Mouse (Mus musculus) hindbrain, embryonic 16.5 days (tissue): ENCODE measurements around the gene Sipa1l2. TPM values are rescaled to one million over a fixed set of nuclear protein-coding genes. Genes with fewer than 3 reads are reported as not detected.

Source experiments
- ATAC-seq: fragments of 200-750 bp; cut with Nextera tagmentation; 2 replicates; pipeline ENCODE4 v1.8.0; 2017; ENCODE audit warnings: moderate TSS enrichment, moderate library complexity
- H3K27ac ChIP-seq: fragments of 300-500 bp; sonication (generic); 2 replicates; pipeline ENCODE4 v1.5.1; 2014; ENCODE audit warnings: low read depth, mild to moderate bottlenecking, control low read depth, low read length, moderate library complexity
- H3K27me3 ChIP-seq: fragments of 300-500 bp; sonication (generic); replicated peaks from 2 replicates; pipeline ENCODE4 v1.6.1; 2014; ENCODE audit warnings: low read length; ENCODE audit not compliant: control insufficient read depth, insufficient read depth
- H3K36me3 ChIP-seq: fragments of 300-500 bp; sonication (generic); 2 replicates; pipeline ENCODE4 v1.6.1; 2014; ENCODE audit warnings: mild to moderate bottlenecking, low read length, moderate library complexity, mixed read lengths; ENCODE audit not compliant: control insufficient read depth, insufficient read depth
- H3K4me1 ChIP-seq: fragments of 300-500 bp; sonication (generic); 2 replicates; pipeline ENCODE4 v1.6.1; 2014; ENCODE audit warnings: low read depth, low read length; ENCODE audit not compliant: control insufficient read depth, insufficient read depth
- H3K4me2 ChIP-seq: fragments of 300-500 bp; sonication (generic); 2 replicates; pipeline ENCODE4 v1.6.1; 2014; ENCODE audit warnings: mild to moderate bottlenecking, low read length, control low read depth, moderate library complexity
- H3K4me3 ChIP-seq: fragments of 300-500 bp; sonication (generic); 2 replicates; pipeline ENCODE4 v1.5.1; 2014; ENCODE audit warnings: mild to moderate bottlenecking, low read length, control low read depth, moderate library complexity
- H3K9ac ChIP-seq: fragments of 300-500 bp; sonication (generic); 2 replicates; pipeline ENCODE4 v1.6.1; 2014; ENCODE audit warnings: low read depth, mild to moderate bottlenecking, control low read depth, low read length, moderate library complexity
- H3K9me3 ChIP-seq: fragments of 300-500 bp; sonication (generic); 2 replicates; pipeline ENCODE4 v1.6.1; 2014; ENCODE audit warnings: mild to moderate bottlenecking, low read length, moderate library complexity; ENCODE audit not compliant: control insufficient read depth
- WGBS: fragments of 180-500 bp; shearing (Covaris S2); extraction: QIAGEN DNeasy Blood & Tissue Kit; methylation state at CpG from one replicate; pipeline ENCODE4 v1.1.7; 2014; 5-methylcytosine and 5-hydroxymethylcytosine counted together
- polyA plus RNA-seq: library from polyadenylated mRNA; unstranded; fragments of >200 nt; fragmentation: Nextera tagmentation; extraction: Ambion mirVana; gene quantifications from 2 replicates; pipeline ENCODE4 v1.2.1, GENCODE M21; 2015

Gene Sipa1l2
- polyA plus RNA-seq, 1 experiment from 2014 or later, result 15.9 TPM

DNA sequence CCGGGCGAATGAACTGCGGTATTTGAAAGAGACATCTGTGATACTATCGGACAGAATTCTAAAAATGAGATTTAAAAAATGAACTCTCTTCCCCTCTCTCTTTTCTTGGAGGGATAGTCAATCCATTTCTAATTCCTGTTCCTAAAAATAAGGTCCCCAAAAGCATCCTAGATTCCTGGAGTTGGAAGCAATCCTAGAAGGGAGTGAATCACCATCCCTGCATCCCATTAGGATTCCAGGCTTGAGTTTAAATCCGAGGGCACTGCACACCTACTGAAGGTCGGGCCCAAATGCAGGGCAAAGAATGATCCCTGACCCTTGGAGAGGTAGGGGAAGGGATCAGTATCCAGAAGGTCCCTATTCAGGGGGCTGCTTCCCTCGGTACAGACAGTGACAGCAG is 17.0 kb upstream of the Sipa1l2 start:
- Histone ChIP-seq H3K27ac (no peak overlapping the region), H3K4me1 (peaks cover 3% of the 10 kb centered on the region; the same call in 1 of the 2 replicates), H3K4me2 (no peak overlapping the region), H3K9ac (no peak overlapping the region), H3K4me3 (no peak overlapping the region), H3K27me3 (no peaks in the 10 kb centered on the region), H3K36me3 (no peaks in the 10 kb centered on the region), H3K9me3 (no peaks in the 10 kb centered on the region)
- no peak for ATAC-seq
- WGBS, result 85% methylated on average over 7 of the region's 7 CpGs

DNA sequence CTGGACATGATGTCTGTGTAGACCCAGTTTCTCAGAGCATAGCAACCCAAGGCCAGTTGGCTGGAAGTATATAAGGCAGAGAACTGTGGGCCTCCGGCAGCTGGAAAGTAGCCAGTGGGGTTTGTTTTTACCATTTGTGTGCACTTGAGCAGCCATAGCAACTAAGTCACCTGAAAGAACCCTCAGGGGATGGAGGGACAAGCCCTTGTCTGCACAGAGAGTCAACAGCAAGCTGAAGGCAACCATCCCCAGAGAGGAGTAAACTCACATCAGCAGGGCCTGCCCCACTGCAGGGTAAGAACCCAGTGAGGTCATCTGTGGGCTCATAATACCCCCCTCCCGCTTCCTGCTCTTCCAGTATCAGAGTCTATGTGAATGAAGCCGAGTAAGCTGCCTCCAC is 14.7 kb upstream of the Sipa1l2 start:
- H3K27ac ChIP-seq, result no peak overlapping the region
- H3K36me3 ChIP-seq, result no peaks in the 10 kb centered on the region
- H3K4me2 ChIP-seq, result no peak overlapping the region
- no peaks in the 10 kb centered on the region for H3K27me3 ChIP-seq
- WGBS, result 67% methylated on average over 3 of the region's 3 CpGs
- no peak overlapping the region for H3K9ac ChIP-seq
- H3K9me3 ChIP-seq, result no peaks in the 10 kb centered on the region
- H3K4me3 ChIP-seq, result no peak overlapping the region
- H3K4me1 ChIP-seq, result no peaks in the 10 kb centered on the region
- no peak for ATAC-seq

DNA sequence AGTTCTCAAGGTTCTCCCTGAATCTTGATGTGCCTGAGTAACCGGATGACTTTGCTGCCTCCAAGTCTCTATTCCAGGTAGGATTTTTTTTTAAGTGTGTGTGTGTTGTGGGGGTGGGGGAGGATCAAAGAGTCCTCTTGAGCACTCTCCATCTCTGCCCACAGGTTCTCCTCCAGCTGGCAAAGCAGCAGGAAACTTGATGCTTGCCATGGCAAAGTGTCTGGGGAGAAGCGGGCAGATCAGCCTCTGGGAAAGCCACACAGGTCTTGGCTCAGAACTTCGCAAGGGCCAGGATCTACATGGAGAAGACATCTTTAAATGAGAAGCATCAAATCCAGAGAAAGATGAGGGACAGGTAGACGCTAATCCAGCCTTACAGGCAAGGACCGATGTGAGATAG is 10.8 kb upstream of the Sipa1l2 start:
- Histone ChIP-seq H3K36me3 (no peaks in the 10 kb centered on the region), H3K4me1 (no peaks in the 10 kb centered on the region), H3K27ac (no peak overlapping the region), H3K9me3 (0 out of 2 replicates have a peak, but pooled peaks cover 2% of the 10 kb centered on the region), H3K4me3 (no peak overlapping the region), H3K4me2 (no peak overlapping the region), H3K27me3 (no peaks in the 10 kb centered on the region), H3K9ac (no peak overlapping the region)
- no peak for ATAC-seq
- 95% methylated on average over 5 of the region's 5 CpGs for WGBS

DNA sequence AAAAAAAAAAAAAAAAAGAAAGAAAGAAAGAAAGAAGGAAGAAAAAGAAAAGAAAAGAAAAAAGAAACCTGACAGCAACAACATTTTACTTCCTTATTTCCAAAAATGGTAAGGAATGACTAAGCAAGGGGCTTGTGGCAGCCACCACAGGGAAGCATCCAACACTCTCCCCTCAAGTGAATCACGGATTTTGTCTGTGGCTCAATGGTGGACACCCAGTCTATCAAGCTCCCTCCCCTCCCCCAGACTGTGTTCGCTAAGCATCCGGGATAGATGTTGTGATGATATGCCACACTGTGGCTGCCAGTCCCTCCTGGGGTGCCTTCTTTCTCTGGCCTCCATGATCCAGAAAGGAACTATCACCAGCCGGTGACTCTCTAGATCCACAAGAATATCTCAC is 6.5 kb upstream of the Sipa1l2 start:
- H3K9ac ChIP-seq, result no peak overlapping the region
- ATAC-seq, result no peak
- no peaks in the 10 kb centered on the region for H3K36me3 ChIP-seq
- no peaks in the 10 kb centered on the region for H3K27me3 ChIP-seq
- no peak overlapping the region for H3K27ac ChIP-seq
- H3K9me3 ChIP-seq, result 0 out of 2 replicates have a peak, but pooled peaks cover 2% of the 10 kb centered on the region
- no peak overlapping the region for H3K4me3 ChIP-seq
- 62% methylated on average over 4 of the region's 4 CpGs for WGBS
- no peak overlapping the region for H3K4me2 ChIP-seq
- H3K4me1 ChIP-seq, result no peaks in the 10 kb centered on the region

DNA sequence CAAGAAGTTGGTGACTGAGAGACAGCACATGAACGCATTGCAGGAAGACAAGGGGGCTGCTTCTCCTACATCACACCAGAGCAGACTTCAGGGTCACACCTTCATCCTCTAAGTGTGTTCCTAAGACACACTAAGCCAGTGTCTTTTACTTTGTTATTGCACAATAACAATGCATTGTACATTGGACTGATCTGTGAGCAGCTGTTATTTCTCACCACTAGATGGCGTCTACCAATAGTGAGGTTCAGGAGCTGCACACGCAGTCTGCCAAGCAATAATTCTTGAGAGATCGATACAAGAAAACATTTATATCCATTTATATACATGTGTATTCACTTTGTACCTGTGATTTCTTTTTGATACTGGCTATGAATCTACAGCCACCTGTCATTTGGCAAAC is 4.7 kb upstream of the Sipa1l2 start:
- WGBS, result 21% methylated on average over 4 of the region's 4 CpGs
- H3K4me1 ChIP-seq, result peaks cover 4% of the 10 kb centered on the region; the same call in 1 of the 2 replicates
- H3K4me3 ChIP-seq, result no peak overlapping the region
- no peak for ATAC-seq
- no peak overlapping the region for H3K4me2 ChIP-seq
- no peak overlapping the region for H3K9ac ChIP-seq
- H3K27me3 ChIP-seq, result no peaks in the 10 kb centered on the region
- no peak overlapping the region for H3K27ac ChIP-seq
- H3K9me3 ChIP-seq, result 0 out of 2 replicates have a peak, but pooled peaks cover 2% of the 10 kb centered on the region
- no peaks in the 10 kb centered on the region for H3K36me3 ChIP-seq

DNA sequence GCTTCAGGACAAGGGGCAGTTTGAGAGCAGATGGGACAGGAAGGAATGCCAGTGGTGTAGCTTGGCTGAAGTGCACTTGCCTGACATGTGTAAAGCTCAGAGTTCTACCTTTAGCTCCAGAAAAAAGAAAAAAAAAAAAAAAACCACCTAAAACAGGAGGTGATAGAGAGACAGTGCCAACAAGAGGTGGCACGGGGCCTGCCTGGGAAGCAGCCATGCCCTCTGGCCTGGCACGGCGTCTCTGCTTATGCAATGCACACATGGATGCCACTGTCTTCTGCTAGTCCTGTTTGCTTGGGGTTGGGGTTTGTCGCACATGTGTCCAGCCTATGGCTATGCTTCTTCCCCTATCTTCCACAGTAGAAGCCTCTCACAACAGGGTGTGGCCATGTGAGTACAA is 2.6 kb upstream of the Sipa1l2 start:
- Histone ChIP-seq H3K36me3 (no peaks in the 10 kb centered on the region), H3K4me2 (no peak overlapping the region), H3K9me3 (no peaks in the 10 kb centered on the region), H3K27ac (no peak overlapping the region), H3K4me3 (no peak overlapping the region), H3K27me3 (no peaks in the 10 kb centered on the region), H3K9ac (no peak overlapping the region), H3K4me1 (peaks cover 16% of the 10 kb centered on the region)
- no peak for ATAC-seq
- WGBS, result 94% methylated on average over 4 of the region's 4 CpGs

DNA sequence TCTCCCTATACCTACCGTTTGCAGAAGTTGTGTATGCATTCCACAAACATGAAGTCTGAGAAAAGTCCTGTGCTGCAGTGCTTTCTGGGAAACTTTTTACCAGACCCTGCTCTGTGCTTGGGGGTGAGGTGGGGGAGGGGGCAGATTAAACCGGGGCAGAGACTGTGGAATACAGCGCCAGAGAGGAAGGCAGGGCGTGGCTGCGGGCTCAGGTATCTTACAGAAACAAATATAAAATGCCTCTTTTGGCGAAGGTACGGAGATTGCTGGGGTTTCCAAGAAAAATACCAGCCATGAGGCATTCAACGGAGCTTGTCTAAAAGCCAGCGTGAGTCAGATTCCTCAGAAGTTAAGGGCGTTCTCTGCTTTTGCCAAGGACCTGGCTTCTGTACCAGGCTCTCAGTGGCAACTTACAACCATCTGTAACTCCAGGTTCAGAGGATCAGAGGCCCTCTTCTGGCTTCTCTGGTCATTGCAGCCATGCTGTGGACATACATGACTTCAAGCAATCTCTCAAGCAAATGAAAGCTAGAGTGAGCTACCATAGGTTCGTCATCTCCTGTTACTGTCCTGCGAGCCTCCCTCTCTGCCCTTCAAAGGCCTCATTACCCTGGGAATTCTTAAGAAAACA is 1.3 kb upstream of the Sipa1l2 start:
- Histone ChIP-seq H3K4me3 (no peak overlapping the region), H3K27me3 (no peaks in the 10 kb centered on the region), H3K27ac (no peak overlapping the region), H3K9me3 (no peaks in the 10 kb centered on the region), H3K4me2 (no peak overlapping the region; the same call in 1 of the 2 replicates), H3K36me3 (no peaks in the 10 kb centered on the region), H3K4me1 (peaks cover 28% of the 10 kb centered on the region), H3K9ac (no peak overlapping the region; the same call in 1 of the 2 replicates)
- ATAC-seq, result no peak
- WGBS, result 71% methylated on average over 12 of the region's 12 CpGs

DNA sequence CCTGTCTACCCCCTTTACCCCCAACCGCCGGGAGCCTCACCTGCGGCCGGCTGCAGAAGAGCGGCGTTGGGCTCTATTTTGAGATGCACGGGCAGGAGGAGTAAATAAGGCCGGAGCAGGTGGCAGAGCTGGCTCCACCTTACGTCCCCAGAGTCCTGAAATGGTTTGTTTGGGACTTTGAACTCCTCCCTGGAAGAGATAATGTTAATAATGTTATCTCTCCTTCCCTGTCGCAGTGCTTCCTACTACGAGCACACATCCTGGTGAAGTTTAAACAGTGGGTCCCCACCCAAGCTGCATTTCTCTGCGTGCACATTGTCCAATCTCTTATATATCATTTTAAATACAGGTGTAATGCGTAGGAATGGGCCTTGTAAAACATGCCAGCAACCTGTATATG is 781 bp upstream of the Sipa1l2 start:
- no peak; the same call in 1 of the 2 replicates for ATAC-seq
- Histone ChIP-seq H3K4me3 (peak overlapping the region; percentile 80), H3K4me1 (peaks cover 29% of the 10 kb centered on the region), H3K9me3 (no peaks in the 10 kb centered on the region), H3K9ac (peak overlapping the region; percentile 72), H3K36me3 (no peaks in the 10 kb centered on the region), H3K27me3 (no peaks in the 10 kb centered on the region), H3K4me2 (peak overlapping the region; percentile 96), H3K27ac (peak overlapping the region; percentile 71)
- WGBS, result 9% methylated on average over 13 of the region's 13 CpGs

DNA sequence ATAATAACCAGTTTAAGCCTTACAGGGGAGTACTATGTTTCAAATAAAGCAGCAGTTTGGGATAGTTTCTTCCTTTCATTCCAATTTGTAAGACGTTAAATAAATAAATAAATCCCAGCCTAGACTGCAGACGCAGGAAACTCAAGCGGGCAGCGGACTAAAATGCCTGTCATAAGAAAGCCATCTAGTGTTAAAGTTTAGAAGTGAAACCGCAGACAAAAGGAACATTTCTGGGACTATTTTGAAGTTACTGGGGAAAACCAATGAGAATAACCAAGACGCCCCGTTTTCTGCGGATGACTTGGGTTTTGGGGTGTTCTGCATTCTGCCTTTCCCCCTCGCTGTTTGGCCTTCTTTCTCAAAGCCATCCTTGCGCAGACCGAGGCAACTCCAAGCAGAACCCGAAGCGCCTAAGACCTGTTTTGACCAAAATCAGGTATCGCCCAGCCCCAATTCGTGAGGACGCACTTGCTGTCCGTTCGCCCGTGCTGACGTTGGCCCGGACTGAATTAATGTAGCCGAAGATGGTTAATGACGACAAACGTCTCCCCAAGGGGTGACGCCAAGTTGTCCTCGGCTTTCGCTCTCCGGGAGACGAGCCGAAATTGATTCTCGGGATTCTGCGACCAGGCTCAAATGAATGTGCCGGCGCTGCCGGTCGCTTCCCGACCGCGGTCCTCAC is 616 bp downstream of the Sipa1l2 start:
- Histone ChIP-seq H3K4me1 (peaks cover 29% of the 10 kb centered on the region), H3K9me3 (no peaks in the 10 kb centered on the region), H3K27me3 (no peaks in the 10 kb centered on the region), H3K36me3 (no peaks in the 10 kb centered on the region), H3K4me3 (peak overlapping the region; percentile 80), H3K4me2 (peak overlapping the region; percentile 96), H3K27ac (peak overlapping the region; percentile 67), H3K9ac (peak overlapping the region; percentile 85)
- peak; percentile 7 for ATAC-seq
- WGBS, result under 1% methylated on average over 39 of the region's 39 CpGs
